Mouse (Mus musculus) left cerebral cortex, adult 9 months (tissue): Measurements from ENCODE around the gene Rpa1.

Experiments
- DNase-seq, 2 experiments: peaks; one replicate each; pipeline ENCODE4 v3.0.0; 2022; ENCODE audit warnings: low spot score in 2 of 2

Gene Rpa1

GRCm38 (mm10) chr11:75262791-75263190 lies 85.3 kb downstream of the Rpa1 start:
- DNase-seq: no peak

- no peak for DNase-seq
Measured at GRCm38 (mm10) chr11:75262181-75262580, 85.9 kb downstream of the Rpa1 start.

GRCm38 (mm10) chr11:75261730-75262129 lies 86.4 kb downstream of the Rpa1 start:
- no peak for DNase-seq

DNA sequence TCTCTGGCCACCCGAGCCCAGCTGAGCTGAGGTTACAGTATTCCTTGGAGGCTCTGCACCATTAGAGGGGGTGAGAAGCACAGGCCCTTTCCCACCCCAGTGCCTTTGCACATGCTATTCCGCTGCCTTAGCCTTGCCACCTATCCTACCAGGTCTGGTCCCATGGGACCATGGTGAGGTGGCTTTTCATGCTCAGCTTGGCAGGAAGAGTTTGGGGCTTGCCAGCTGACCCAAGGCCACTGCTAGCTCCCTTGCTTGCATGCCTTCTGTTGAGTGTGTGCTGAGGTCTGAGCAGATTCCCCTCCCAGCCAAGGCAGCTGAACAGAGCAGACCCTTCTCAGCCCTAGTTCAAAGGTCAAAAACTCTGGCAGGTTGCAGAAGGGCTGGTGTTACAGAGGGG lies 87.1 kb downstream of the Rpa1 start:
- no peak for DNase-seq

DNA sequence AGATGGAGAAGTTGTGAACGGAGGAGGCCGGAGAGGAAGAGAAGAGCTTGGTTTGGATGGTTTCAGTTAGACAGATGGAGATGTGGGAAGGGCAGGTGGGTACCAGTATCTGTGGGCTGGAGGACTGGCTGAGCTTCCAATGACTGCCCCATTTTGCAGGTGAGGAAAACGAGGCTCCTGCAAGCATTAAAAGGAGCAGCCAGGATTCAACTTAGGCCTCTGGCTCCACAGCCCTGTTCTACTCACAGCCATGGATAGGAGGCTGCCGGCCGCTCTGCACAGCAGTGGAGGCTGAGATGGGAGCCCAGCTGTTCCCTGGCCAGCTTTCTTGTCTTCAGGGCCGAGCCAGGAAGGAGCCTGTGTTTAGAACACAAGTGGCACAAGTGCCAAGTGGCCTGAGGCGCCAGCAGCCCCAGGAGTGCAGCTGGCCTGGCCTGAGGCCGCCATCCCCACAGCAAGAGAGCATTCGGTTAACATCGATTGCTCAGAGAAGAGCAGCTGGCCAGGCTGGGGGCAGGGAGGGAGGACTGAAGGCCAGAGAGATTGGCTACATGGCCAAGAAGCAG lies 88.0 kb downstream of the Rpa1 start:
- peak in 1 of 2 experiments; percentile 76 for DNase-seq

DNA sequence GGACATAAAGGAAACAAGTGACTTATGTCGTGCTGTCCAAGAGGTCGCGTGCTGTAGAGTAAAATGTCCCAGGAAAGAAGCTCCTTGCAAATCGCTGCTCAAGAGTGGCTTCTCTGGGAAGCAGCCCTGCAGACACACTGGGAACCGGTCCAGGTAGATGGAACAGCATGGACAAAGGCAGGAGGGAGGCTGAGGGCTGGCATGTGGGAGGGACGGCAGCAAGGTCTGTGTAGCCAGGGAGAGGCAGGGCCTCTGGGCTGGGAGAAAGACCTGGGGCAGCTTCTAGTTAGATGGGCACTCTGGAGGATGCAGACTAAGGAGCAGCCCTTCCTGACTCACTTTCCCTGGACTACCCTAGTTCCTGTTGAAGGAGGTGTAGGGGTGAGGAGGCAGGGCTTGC lies 88.7 kb downstream of the Rpa1 start:
- DNase-seq: no peak

DNA sequence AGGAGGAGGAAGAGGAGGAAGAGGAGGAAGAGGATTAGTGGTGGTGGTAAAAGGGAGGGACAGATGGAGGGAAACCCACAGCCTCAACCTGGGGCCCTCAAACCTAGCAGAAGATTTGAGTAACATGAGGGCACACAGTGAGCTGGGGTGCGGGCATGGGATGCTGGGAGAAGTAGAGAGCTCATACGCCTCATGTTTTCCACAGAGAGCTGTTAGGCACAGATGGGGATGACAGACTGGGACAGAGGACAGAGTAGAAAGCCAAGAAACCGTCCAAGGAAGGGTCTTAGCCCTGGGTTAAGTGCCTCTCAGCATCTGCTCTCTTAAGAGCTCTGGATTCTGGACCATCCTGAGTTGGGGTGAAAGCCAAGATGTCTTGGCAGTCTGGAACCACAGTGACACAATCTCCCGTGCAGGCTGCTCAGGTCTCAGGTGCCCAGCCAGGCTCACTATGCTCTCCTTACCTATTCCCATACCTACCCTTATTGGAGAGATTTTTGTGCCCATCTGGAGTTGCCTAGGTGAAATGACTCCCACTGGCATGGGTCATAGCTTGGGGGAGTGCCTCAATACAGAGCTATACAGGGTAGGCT lies 91.0 kb downstream of the Rpa1 start:
- DNase-seq: no peak

- no peak for DNase-seq
Measured at GRCm38 (mm10) chr11:75255330-75255729, 92.8 kb downstream of the Rpa1 start.

GRCm38 (mm10) chr11:75254252-75254912 lies 93.7 kb downstream of the Rpa1 start:
- DNase-seq: peak in 1 of 2 experiments; percentile 69

DNA sequence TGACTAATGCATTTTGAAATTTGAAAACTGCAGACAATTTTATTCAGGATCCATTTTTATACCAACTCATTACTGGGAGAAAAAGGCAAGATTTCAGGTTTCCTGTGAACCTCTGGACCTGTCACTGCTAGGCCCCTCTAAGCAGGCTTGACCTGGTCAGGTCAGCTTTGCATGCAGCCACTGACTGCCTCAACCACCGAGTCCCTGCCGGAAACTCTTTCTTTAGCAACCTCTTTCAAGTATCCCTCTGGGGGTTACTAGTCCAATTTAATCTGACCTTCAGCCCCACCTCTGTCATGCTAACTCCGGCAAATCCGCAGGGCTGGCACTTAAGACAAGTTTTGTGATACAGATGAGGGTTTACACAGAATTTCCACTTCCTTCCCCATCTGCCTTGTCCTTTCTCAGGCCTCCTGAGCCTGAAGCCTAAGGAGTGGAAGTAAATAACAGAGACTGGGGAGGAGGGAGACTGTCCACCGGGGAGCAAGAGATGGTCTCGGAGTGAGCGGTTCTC lies 96.5 kb downstream of the Rpa1 start:
- no peak for DNase-seq

- DNase-seq: no peak
Measured at GRCm38 (mm10) chr11:75251006-75251512, 97.1 kb downstream of the Rpa1 start.

GRCm38 (mm10) chr11:75249588-75249987 lies 98.5 kb downstream of the Rpa1 start:
- no peak for DNase-seq
